Mouse (Mus musculus) c-Kit-positive CD71-negative TER-119-negative erythroid progenitor cells, embryonic 14.5 days (primary cell): Measurements from ENCODE around the gene Umodl1.

Experiments used
- DNase-seq: peaks from one replicate; pipeline ENCODE4 v3.0.0-alpha.2; 2013; ENCODE audit warnings: low read depth

The Umodl1 gene

DNA sequence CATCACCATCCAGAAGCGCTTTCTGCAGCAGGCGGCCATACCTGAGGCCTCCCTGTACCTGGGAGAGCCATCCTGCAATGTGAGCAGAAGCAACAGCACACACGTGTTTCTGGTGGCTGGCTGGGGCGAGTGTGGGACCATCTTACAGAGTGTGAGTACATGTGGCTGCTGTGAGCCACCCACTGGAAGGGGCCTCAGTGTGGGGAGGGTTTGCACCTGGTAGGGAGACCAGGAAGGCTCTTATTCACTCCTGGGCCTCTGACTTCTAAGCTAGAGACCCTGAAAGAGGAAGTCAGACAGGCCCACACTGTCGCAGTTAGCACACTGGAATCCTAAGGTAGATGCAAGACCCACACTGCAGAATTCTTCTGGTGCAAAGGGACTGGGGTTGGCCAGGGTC, 41.9 kb downstream of the Umodl1 start:
- no peak for DNase-seq

DNA sequence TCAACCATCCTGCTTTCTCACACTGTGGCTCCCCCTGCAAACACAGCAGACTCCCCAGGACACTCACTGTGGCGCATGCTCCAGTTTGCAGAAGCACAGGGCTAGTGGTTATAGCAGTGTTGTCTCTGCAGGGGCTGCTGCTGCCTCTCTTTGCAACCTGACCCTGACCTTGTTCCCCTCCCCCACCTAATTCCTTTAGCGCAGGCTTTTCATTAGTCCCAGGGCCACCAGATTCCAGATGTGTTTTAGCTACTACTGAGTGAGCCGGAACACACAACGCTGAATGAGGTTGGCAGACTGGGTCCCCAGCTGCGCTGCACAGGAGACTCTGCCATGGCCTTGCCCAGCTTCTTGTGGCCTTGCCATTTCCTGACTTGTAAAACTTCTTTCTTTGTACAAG, 46.5 kb downstream of the Umodl1 start:
- DNase-seq = no peak

DNA sequence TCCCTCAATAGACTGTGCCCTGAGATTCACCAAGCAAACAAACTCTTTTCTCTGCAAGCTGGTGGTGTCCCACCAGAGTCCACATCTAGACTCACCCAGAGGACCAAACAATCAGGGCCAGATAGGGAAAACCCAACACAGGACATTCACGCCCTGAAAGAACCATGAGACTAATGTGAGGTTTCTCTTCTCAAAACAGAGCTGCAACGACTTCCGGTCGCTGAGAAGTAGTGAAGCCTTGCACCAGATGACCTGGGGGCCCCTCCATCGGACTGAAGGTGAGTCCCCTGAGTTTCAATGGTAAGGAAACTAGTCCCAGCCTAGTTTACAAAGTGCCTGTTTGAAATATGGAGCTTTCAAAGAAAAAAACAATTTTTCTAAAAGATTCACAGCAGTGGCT, 48.2 kb downstream of the Umodl1 start:
- DNase-seq = no peak

DNA sequence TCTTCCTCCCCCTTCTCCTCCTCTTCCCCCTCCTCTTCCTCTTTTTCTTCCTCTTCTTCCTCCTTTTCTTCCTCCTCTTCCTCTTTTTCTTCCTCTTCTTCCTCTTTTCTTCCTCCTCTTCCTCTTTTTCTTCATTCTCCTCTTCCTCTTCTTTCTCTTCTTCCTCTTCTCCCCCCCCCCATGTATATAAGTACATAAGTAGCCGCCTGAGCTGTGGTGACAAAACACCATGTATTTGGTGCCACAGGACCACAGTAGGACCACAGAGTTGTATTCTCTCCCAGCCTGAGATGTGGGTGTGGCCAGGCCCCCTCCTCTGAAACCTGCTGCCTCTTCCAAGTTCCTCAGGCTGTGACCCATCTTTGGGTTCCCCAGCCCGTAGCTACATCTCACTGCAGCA, 50.8 kb downstream of the Umodl1 start:
- DNase-seq = no peak

DNA sequence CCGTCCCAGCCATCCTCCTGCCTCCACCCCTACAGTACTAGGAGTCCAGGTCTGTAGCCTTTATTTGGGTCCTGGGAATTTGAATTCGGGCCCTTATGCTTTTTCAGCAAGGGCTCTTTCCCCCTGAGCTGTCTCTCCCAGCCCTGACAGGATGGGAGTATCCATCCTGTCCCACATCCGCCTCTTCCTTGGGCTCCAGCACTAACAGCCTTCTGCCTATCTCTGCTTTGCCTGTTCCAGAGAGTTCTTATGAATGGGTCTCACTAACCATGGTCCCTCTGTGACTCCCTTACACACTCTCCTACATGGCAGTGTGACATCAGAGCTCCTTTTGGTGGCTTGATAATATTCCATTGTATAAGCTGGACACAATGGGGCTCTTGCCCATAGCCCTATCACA, 52.9 kb downstream of the Umodl1 start:
- DNase-seq = no peak

DNA sequence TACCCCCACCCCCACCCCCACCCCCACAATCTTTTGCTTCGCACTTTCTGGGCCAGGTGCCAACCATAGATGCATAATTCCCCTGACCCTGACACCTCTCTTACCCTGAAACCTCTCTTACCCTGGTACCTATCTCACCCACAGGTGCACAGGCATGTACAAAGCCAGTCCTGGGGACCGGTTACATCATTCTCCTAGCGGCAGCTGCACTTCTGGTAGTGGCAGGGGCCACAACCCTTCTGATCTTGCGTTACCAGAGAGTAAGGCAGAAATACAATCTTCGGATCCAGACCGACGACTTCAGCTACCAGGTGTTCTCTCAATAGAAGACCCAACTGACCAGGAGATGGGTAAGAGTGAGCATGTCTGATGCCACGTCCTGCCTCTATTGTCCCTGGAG, 54.0 kb downstream of the Umodl1 start:
- DNase-seq = no peak

DNA sequence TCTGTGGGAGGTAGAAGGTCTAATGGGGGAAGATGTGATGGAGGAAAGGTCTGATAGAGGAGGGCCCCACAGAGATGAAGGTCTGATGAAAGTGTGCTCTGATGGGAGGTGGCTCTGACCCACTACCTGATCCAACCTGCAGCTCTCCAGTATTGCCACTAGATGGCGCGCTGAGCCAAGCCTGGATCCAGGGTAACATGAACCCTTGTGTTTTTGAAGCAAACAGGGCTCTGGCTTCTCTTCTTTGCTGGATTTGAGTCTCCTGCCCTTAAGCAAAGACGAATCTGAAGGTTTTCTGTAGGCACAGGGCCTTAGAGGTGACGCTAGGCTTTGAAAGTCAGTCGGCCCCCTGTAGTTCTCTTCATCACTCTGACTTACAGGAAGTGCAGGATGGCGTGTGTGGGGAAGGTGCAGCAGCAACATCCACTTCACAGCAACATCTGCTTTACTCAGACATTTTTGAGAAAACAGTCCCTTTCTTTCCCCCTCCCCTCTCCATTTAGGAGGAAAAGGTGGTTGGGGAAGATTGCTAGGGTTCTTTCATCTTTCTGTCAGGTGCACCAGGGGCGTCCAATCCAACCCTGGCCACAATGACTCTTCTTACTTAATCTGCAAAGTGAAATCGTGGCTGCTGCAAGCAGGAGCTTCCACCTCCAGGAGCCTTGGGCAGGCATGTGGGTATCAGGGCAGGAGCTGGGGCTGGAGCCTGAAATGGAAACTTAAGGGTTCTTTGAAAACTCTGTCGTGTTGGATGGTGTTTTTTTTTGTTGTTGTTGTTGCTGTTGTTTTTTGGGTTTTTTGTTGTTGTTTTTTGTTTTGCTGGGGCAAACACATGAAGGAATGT, 57.3 kb downstream of the Umodl1 start:
- peak; percentile 65 for DNase-seq

DNA sequence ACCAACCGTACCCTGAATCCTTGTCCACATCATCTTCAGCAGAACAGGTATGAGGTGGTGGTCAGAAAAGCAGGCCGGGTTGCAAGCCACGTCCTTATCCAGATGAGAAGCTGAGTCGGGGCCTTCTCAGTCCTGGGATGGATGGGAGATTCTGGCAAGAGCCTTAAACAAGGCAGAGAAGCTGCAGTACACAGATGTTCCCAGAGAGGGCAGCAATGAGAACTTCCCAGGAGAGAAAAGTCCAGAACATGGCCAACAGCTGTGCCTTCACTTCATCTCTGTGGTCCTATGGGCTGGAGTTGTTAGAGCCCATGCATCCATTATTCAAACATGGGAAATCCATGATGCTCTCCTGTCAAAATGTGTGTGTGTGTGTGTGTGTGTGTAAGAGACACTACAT, 63.8 kb downstream of the Umodl1 start:
- peak; percentile 76 for DNase-seq

DNA sequence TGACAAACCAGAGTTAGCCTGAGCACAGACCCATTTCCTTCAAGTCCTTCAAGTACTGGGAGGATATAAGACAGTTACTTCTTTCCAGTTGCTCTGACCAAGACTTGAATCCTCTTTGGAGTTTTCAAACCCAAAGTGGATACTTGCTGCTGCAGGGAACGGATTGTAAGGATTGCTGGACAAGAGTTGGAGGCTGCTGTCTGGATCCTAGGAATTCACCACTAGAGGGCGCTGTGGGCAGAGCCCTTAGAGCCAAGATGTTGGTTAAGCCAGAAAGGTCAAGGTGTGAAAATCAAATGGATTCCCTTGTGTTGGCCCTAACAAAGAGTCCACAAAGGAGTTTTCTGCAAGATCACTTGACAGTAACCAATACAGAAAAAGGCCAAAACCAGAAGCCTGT, 65.1 kb downstream of the Umodl1 start:
- peak; percentile 73 for DNase-seq

DNA sequence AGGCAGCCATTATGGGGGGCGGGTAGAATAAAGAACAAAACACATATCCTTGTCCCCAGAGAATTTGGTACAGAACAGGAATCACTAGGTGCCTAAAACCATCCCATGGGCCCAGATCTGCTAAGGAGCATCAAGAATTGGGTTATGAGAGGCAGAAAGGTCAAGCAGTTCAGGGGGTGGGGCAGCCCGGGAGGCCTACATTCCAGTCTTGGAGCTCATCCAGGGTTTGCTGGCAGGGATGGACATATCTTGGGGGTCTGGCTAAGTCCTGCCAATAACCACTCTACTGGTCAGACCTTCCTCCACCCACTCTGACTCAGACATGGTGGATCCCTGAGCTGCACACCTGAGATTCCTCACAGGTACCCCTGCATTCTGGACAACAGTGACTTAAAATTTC, 65.6 kb downstream of the Umodl1 start:
- DNase-seq = no peak

DNA sequence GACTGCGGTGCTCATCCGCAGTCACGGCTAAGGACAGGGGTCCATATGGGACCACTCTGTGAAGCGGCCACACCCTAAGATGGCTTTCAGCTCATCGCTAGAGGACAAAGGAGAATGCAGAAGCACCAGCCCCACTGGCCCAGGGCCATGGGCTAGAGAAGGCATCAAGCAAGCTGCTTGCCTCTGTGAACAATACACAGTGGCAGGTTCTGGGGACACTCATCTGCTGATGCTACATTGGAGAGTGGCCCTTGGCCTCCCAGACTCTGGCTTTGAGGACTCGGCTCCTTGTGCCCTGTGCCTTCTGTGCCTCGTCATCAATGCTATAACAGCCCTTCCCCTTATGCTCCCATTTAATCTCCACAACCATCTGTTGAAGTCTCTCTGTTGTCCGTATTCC, 66.8 kb downstream of the Umodl1 start:
- DNase-seq = no peak

DNA sequence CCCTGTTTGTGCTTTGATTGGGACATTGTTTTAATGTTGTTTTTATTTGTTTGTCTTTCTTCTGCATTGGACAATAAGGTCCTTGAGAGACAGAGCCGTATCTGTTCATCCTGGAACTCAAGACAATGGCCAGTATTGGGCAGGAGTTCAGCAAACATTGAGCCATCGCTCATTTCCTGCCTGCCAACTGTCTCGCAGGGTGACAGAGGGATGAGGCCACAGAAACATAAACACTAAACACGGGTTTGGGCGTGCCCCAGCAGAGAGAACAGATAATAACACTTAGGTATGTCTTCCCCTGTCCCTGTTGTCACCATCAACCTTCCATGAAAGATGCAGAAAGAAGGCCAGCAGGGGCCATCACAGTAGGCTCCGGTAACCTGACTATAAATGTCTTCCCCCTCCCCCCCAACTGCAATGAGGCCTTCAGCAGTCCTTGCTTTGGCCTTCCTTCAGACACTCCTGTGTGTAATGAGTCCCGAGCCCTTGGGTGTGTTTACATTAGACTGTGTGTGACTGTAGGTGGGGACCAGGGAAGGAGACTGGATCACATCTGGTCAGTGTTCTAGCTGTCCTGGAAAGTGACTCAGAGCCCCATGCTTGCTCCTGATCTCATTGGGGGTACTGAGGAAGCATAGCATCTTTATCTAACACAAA, 69.8 kb downstream of the Umodl1 start:
- DNase-seq = no peak

DNA sequence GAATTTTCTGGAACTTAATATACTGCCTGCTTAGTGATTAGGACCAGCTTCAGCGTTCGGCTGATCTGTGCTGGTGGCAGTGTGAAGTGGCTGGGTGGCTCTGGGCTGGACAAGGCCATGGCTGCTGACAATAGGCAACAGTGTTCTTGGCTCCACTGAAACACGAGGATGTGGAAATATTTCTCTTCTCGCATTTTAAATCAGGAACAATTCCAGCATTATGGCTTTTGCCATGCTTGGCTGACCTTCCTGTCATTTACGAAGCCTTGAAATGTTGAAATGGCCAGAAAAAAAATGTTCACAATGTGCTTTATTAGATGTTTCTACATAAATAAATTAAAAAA, 70.3 kb downstream of the Umodl1 start:
- DNase-seq = no peak

DNA sequence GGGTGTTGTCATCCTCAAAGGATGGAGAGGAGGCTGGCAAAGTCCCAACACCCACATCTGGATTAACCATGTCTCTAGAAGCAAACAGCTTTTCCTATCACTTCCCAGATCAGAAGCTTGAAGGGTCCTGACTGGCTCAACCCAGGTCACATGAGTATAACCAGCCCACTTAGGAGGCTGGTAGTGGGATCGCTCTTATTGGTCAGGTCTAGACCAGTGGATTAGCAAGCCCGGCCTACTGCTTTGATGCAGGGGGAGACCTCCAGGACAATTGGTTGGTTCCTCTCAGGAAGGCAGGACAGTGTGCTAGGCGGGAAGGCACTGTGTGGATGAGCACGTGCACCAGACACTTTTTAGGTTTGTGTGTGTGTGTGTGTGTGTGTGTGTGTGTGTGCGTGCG, 72.5 kb downstream of the Umodl1 start:
- no peak for DNase-seq

DNA sequence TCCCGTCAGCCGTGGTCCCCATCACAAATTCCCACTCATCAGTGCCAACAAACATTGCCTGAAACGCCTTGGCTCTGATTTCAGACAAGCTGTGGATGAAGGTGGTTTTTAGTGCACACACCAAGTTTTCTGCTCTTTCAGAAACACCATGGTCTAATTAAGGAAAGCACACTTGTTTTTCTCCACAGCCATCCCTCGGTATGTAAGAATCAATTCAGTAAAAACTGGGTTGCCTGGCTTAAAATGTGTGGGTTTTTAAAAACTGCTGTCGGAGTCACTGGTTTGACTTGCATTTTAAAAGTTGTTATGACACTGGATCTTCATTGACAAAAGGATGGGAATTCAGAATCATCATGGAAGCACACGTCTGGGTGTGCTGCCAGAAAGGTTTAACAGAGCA, 73.3 kb downstream of the Umodl1 start:
- no peak for DNase-seq

DNA sequence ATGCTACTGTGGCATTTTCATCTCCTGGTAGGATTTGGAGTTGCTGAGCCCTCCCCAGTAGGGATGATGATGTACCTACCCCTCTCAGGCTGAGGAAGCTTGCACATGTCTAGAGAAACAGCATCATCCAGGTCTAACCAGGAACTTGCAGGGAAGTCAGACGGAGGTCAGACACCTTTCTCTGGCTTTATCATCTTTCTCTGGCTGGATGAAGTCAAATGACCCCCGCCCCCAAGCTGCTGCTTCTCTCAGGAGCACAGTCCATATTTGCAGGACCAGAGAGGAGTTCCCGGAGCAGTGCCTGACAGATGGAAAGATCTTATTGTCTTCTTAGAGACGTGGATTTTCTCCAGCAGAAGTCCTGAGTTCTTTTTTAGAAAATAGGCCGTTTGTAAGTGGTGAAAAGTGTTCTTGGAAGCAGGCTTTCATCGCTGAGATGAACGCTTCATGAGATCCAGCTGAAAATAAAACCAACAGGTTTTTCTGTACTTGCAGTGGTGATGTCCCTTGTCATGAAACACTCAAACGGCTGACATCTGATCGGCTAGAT, 74.5 kb downstream of the Umodl1 start:
- no peak for DNase-seq

DNA sequence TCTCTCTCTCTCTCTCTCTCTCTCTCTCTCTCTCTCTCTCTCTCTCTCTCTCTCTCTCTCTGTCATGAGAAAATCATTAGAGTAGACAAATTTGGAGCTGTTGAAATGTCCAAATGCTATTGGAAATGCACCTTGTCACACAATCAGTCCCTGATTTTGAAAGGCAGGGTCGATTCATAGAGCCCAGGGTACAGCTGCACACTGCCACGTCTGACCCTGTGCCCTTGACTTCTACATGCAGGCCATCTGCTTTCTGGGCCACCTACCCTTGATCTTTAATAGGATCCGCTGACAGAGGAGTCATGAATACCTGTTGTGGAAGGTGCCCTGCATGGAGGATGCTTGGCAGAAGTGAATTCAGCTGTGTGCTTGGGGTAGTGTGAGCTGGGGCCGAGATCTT, 75.0 kb downstream of the Umodl1 start:
- no peak for DNase-seq

DNA sequence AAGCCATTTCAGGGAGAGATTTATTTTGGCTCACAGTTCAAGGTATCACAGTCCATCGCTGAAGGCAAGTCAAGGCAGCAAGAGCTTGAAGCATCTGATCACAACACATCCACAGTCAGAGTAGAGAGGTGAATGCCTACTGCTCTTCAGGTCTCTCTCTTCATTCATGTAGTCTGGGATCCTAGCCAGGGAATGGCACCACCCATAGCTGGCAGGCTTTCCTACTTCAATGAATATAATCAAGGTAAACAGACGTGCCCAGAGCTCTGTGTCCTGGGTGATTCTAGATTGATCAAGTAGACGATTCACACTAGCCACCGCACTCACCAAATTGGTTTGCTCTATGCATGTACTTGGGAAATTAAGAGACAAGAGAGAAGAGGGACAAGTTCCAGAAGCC, 77.9 kb downstream of the Umodl1 start:
- DNase-seq = no peak

DNA sequence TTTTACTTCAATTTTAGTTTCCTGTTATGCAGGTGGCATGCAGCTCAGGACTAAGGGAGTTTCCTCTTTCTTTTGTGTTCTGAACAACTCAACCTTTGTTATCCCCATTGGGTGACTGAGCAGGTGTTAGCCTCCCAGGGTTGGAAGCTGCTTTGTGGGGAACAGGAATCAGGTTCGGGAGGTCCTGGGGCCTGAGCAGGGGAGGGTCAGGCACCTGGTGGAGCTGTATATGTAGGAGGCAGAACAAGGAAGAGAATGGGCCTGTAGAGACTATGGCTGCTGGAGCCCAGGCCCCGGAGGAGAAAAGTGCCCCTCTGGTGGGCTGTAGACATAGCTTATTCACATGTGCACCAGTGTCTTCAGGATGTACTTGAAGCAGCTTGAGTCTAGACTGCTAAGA, 78.8 kb downstream of the Umodl1 start:
- no peak for DNase-seq

DNA sequence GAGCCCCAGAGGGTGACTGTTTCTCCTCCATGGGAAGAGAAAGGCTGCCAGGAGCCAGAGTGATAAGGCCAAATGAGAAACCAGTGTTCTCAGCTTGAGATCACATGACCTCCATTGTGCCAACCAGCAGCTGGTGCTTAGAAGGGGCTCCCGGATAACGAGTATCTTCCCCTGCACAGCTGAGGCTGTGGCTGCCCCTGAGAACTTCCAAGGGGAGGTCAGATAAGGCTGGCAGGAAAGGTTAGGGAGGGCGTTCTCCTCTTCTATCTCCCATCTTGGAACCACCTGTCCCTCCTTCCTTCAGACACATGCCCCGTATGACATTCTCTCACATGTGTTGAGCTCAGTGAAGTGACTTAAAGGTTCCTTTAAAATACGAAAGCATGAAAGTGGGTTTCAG, 79.7 kb downstream of the Umodl1 start:
- no peak for DNase-seq

DNA sequence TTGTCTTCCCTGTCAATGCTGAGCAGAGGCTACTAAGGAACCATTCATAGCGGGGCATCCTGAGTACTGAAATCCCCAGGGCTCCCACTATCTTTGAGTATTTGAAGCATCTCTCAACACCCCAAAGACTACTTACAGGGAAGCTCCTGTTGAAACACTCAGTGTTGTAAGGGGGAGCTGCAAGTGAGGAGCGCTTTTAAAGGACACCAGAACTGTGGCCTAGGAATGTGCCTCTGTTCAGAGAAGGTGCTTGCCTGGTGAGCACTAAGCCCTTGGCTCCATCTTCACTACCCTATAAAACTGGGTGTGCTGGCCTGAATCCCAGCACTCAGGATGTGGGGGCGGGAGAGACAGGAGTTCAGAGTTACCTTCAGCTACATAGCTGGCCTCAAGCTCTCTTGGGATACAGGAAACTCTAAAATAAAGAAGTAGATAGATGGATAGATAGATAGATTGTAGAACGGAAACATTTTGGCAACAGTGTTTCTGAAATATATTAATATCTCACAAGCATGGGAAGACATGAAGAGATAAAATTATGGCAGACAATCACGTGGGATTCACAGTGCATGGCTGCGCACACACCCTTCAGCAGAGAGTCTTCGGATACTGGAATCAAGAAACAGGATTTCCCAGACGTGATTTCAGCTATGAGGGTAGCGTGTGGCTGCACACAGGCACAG, 80.4 kb downstream of the Umodl1 start:
- DNase-seq = no peak

DNA sequence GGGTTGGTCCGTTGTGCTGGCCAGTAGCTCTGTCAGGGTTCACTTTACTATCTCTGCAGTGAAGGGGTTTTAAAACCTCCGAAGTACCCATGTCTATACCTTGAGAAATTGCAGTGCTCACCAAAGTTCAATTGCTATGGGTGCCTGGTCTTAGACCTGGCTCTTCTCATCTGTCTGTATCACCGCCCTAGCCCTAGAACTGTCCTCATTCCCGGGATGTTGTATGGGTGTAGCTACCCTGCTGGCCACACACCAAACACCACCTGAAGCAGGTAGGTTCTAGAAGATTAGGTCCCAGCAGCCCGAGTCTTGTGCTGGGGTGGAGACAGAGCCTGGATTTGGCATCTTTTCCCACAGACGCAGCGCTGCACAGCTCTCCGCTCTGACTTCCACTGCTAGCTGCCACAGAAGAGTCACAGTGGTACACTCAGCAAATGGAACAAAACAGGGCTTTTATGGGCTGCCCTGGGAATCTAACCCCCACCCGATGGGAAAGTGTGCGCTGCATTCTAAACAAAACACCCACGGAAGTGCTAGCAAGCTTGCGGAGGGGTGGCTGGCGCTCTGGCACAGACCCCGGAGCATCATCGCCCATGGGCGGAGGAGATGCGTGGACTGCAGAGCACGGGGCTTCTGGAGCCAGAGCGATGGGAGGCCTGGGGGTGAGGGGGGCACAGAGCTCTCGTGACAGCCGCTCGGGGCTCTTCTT, 81.9 kb downstream of the Umodl1 start:
- DNase-seq = no peak

DNA sequence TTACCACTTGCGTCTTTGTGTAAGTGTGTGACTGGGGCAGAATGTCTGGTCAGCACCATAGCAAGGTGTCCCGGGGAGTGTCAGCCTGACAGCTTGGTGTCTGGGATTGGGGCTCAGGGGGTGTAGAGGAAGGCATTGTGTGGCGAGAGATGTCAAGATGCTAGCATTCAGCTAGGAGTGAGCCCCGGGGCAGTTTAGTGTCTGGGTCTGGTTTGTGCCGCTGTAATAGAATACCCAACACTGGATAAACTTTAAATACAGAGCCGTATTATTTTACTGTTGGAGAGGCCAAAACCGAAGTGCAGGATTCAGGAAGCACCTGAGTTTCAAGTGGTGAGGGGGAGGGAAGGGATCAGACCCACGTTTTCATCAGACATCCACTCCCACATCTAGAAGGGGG, 82.9 kb downstream of the Umodl1 start:
- no peak for DNase-seq
